Mouse (Mus musculus): Measurements from ENCODE around the gene Pds5b. TPM values are rescaled to one million over a fixed set of nuclear protein-coding genes. Genes with fewer than 3 reads are reported as not detected.

Pds5b gene
- total and polyA plus RNA-seq, 3 experiments = 21.9 to 52.7 (median 46.2) TPM

DNA sequence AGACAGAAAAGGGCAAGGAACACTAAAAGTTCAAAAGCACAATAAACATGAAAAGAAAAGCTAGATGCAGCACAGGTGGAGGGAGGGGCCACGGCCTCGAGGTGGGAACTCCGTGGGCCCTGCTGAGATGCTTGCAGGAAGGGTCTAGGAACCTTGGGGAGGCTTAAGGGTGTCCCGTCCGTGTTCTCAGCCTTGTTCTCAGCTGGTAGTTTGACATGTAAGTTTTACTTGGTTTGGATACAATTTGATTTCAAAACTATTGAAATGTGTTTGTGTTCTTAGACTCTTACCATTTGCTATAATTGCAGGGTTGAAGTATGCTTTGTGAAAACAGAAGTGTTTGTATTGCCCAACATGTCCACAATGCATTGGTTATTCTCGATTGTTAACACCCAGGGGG lies 149.2 kb downstream of the Pds5b start:
- Histone ChIP-seq H3K4me1 (ENCODE audit: control insufficient read depth in 1 of 2, insufficient read depth in 2 of 2, low read length in 2 of 2) (no peaks in the 10 kb centered on the region), H3K79me2 (ENCODE audit: control insufficient read depth, insufficient read depth, low read length, poor library complexity) (no peaks in the 10 kb centered on the region), H3K9me3 (replicated peaks; ENCODE audit: insufficient read depth, low read length) (no peaks in the 10 kb centered on the region), H3K36me3 (ENCODE audit: control insufficient read depth in 1 of 2, insufficient read depth in 2 of 2, low read length in 2 of 2) (no peaks in the 10 kb centered on the region), H3K9ac (ENCODE audit: control insufficient read depth, low read depth, low read length, poor library complexity, severe bottlenecking) (no peak overlapping the region), H3K4me3 (ENCODE audit: control insufficient read depth in 1 of 2, insufficient read depth in 1 of 2, low read depth in 2 of 2, low read length in 2 of 2) (no peak overlapping the region), H3K27ac (ENCODE audit: control insufficient read depth, low read depth, low read length) (no peak overlapping the region), H3K27me3 (ENCODE audit: control insufficient read depth in 1 of 2, insufficient read depth in 2 of 2, low read length in 2 of 2) (no peaks in the 10 kb centered on the region)
- TF ChIP-seq POLR2AphosphoS2 (IDR thresholded peaks at IDR 0.05; ENCODE audit: low read length) = no peak
- TF ChIP-seq ZMIZ1 (IDR thresholded peaks at IDR 0.05; ENCODE audit: low read depth, low read length) = no peak
- TF ChIP-seq SMC3 (IDR thresholded peaks at IDR 0.05; ENCODE audit: low read depth, low read length) = no peak
- no peak for DNase-seq (ENCODE audit: low read depth, low spot score)

DNA sequence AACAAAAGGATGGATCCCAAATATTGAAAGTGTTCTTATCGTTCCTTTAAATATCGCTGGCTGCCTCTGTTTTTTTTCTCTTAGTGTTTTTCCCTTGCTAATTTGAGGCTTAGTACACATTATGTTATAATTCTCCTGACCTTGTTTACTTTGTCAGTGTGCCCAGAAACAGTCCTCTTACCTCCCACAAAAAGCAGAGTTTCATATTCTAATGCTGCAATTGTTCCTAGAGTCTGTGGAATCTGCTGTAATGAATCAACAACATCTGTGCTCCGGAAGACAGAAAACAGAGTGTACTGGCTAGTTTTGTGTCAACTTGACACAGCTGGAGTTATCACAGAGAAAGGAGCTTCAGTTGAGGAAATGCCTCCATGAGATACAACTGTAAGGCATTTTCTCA lies 149.8 kb downstream of the Pds5b start:
- Histone ChIP-seq H3K4me3 (ENCODE audit: control insufficient read depth in 1 of 2, insufficient read depth in 1 of 2, low read depth in 2 of 2, low read length in 2 of 2) (no peak overlapping the region), H3K79me2 (ENCODE audit: control insufficient read depth, insufficient read depth, low read length, poor library complexity) (no peaks in the 10 kb centered on the region), H3K27ac (ENCODE audit: control insufficient read depth, low read depth, low read length) (no peak overlapping the region), H3K9ac (ENCODE audit: control insufficient read depth, low read depth, low read length, poor library complexity, severe bottlenecking) (no peak overlapping the region), H3K36me3 (ENCODE audit: control insufficient read depth in 1 of 2, insufficient read depth in 2 of 2, low read length in 2 of 2) (no peaks in the 10 kb centered on the region), H3K9me3 (replicated peaks; ENCODE audit: insufficient read depth, low read length) (no peaks in the 10 kb centered on the region), H3K27me3 (ENCODE audit: control insufficient read depth in 1 of 2, insufficient read depth in 2 of 2, low read length in 2 of 2) (no peaks in the 10 kb centered on the region), H3K4me1 (ENCODE audit: control insufficient read depth in 1 of 2, insufficient read depth in 2 of 2, low read length in 2 of 2) (no peaks in the 10 kb centered on the region)
- TF ChIP-seq BHLHE40 (IDR thresholded peaks at IDR 0.05; ENCODE audit: borderline replicate concordance, low read depth, low read length) (no peak), NRF1 (IDR thresholded peaks at IDR 0.05; ENCODE audit: insufficient read depth, low read depth, low read length, poor library complexity, severe bottlenecking) (no peak), ETS1 (IDR thresholded peaks at IDR 0.05; ENCODE audit: low read depth, low read length) (no peak), CHD1 (IDR thresholded peaks at IDR 0.05; ENCODE audit: low read depth, low read length) (no peak), GATA1 (IDR thresholded peaks at IDR 0.05; ENCODE audit: low read depth, low read length) (no peak), TAL1 (IDR thresholded peaks at IDR 0.05; ENCODE audit: low read length) (no peak), MYC (IDR thresholded peaks at IDR 0.05; ENCODE audit: low read depth, low read length) (no peak), SMC3 (IDR thresholded peaks at IDR 0.05; ENCODE audit: low read depth, low read length) (no peak), MEF2A (IDR thresholded peaks at IDR 0.05; ENCODE audit: extremely low read depth, insufficient replicate concordance, low read depth, low read length, poor library complexity, severe bottlenecking) (no peak), RCOR1 (IDR thresholded peaks at IDR 0.05; ENCODE audit: low read depth, low read length) (no peak), GABPA (IDR thresholded peaks at IDR 0.05; ENCODE audit: low read depth, low read length) (no peak), POLR2AphosphoS5 (IDR thresholded peaks at IDR 0.05; ENCODE audit: borderline replicate concordance, low read depth, low read length) (no peak), USF2 (IDR thresholded peaks at IDR 0.05; ENCODE audit: borderline replicate concordance in 1 of 2, insufficient read depth in 1 of 2, low read depth in 1 of 2, low read length in 2 of 2) (no peak), HCFC1 (IDR thresholded peaks at IDR 0.05; ENCODE audit: low read depth, low read length) (no peak)
- DNase-seq (ENCODE audit: low read depth, low spot score) = no peak
